Mouse (Mus musculus): Measurements from ENCODE around the gene 1700029J07Rik. TPM values are rescaled to one million over a fixed set of nuclear protein-coding genes. Genes with fewer than 3 reads are reported as not detected.

The 1700029J07Rik gene
- 2.7 TPM for polyA plus RNA-seq (2017; shearing (Covaris generic))

GRCm38 (mm10) chr8:45975126-45975836 lies at the start of gene 1700029J07Rik, which contains the start of gene Ufsp2:
Gene 1700029J07Rik (minus strand): TSS chr8:45975252.
Gene Ufsp2 (plus strand): TSS chr8:45975528.

GRCm38 (mm10) chr8:46005596-46005995 lies 30.5 kb upstream of the 1700029J07Rik start, which contains the start of gene Ankrd37:
Gene Ankrd37 (minus strand): TSS chr8:46005707.

GRCm38 (mm10) chr8:45999138-45999783 lies 24.2 kb upstream of the 1700029J07Rik start, which contains the start of gene Lrp2bp:
Gene Lrp2bp (plus strand): TSS chr8:45999303.

GRCm38 (mm10) chr8:45934582-45935014 lies 40.5 kb downstream of the 1700029J07Rik start, which contains the start of gene Ccdc110:
Gene Ccdc110 (plus strand): TSS chr8:45934619.

Other genes starting within 250 kb of the 1700029J07Rik start
- gene Pdlim3, start 89.8 kb downstream of the 1700029J07Rik start, polyA plus RNA-seq (2017; shearing (Covaris generic)): 0.05 TPM
- gene Ccdc110, start 40.6 kb downstream of the 1700029J07Rik start, polyA plus RNA-seq (2017; shearing (Covaris generic)): not detected
- 44.3 TPM for gene Ufsp2, start 276 bp upstream of the 1700029J07Rik start, polyA plus RNA-seq (2017; shearing (Covaris generic))
- 0.35 TPM for gene Lrp2bp, start 24.1 kb upstream of the 1700029J07Rik start, polyA plus RNA-seq (2017; shearing (Covaris generic))
- gene Ankrd37, start 30.5 kb upstream of the 1700029J07Rik start, polyA plus RNA-seq (2017; shearing (Covaris generic)): 14.5 TPM
- 31.1 TPM for gene Cfap97, start 176.5 kb upstream of the 1700029J07Rik start, polyA plus RNA-seq (2017; shearing (Covaris generic))
- gene Snx25, start 176.9 kb upstream of the 1700029J07Rik start, polyA plus RNA-seq (2017; shearing (Covaris generic)): 20.4 TPM
- 103 TPM for gene Slc25a4, start 236.0 kb upstream of the 1700029J07Rik start, polyA plus RNA-seq (2017; shearing (Covaris generic))

Measured in CD4-positive, CD25-positive, alpha-beta regulatory T cell (primary cell).